Mouse (Mus musculus): ENCODE measurements around the gene Hyal3. TPM values are rescaled to one million over a fixed set of nuclear protein-coding genes. Genes with fewer than 3 reads are reported as not detected.

Gene Hyal3
- total and polyA plus RNA-seq, 3 experiments = 2.3 to 6.8 TPM; not detected in 1

DNA sequence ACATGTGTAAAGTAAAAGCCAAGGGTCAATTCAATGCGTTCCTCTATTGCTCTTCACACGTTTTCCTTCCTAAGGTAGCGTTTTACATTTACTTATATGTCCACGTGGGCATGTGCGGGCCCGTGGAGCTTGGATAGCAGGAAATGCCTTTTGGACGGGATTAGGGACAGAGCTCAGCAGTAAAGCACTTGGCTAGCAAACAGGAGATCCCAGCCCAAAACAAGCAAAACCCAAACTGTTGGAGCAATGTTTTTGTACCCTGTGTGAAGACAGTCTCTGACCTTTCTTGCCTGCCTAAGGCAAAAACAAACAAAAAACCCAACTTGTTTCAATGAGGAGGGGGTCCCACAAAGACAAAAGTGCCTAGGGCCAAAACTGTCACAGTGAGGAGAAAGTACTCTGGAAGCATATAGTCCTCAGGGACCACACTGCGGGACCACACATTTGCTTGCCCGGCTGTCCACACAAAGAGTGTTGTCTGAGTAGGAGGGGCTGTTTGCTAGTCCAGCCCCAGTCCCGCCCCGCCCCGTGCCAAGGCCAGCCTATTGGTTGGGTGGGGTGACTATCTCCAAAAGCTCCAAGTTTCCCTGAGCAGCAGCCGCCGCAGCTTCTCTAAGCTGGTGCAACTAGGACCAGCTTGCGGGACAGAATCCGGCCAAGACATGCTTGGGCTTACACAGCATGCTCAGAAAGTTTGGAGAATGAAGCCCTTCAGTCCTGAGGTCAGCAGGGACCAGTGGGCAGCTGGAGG, 4.1 kb upstream of the Hyal3 start, which contains the start of gene Hyal1 (continued):
- TF ChIP-seq ZKSCAN1 (IDR thresholded peaks at IDR 0.05; ENCODE audit: low read depth, low read length) (no peak), E2F4 (IDR thresholded peaks at IDR 0.05; ENCODE audit: borderline replicate concordance, low read depth, low read length) (no peak), MXI1 (IDR thresholded peaks at IDR 0.05; ENCODE audit: low read depth, low read length) (peak; percentile 31; the same call in 1 of the 2 replicates)

DNA sequence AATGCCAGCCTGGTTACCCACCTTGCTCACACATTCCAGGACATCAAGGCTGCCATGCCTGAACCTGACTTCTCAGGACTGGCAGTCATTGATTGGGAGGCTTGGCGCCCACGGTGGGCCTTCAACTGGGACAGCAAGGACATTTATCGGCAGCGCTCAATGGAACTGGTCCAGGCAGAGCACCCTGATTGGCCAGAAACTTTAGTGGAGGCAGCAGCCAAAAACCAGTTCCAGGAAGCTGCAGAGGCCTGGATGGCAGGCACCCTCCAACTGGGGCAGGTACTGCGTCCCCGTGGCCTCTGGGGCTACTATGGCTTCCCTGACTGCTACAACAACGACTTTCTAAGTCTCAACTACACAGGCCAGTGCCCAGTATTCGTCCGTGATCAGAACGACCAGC, 2.7 kb upstream of the Hyal3 start:
- no peak overlapping the region for H3K9ac ChIP-seq (ENCODE audit: control insufficient read depth, low read depth, low read length, poor library complexity, severe bottlenecking)
- H3K9me3 ChIP-seq (replicated peaks; ENCODE audit: insufficient read depth, low read length) = no peaks in the 10 kb centered on the region
- H3K4me1 ChIP-seq (ENCODE audit: control insufficient read depth in 1 of 2, insufficient read depth in 2 of 2, low read length in 2 of 2) = peaks cover 2 to 33% of the 10 kb centered on the region in 2 experiments; a peak in 3 of 4 replicates
- no peaks in the 10 kb centered on the region for H3K27me3 ChIP-seq (ENCODE audit: control insufficient read depth in 1 of 2, insufficient read depth in 2 of 2, low read length in 2 of 2)
- H3K36me3 ChIP-seq (ENCODE audit: control insufficient read depth in 1 of 2, insufficient read depth in 2 of 2, low read length in 2 of 2) = peaks cover 0 to 11% of the 10 kb centered on the region in 2 experiments; a peak in 2 of 4 replicates
- peaks cover 23% of the 10 kb centered on the region for H3K79me2 ChIP-seq (ENCODE audit: control insufficient read depth, insufficient read depth, low read length, poor library complexity)
- no peak overlapping the region for H3K27ac ChIP-seq (ENCODE audit: control insufficient read depth, low read depth, low read length)
- no peak overlapping the region for H3K4me3 ChIP-seq (ENCODE audit: control insufficient read depth in 1 of 2, insufficient read depth in 1 of 2, low read depth in 2 of 2, low read length in 2 of 2)
- DNase-seq (ENCODE audit: low read depth, low spot score) = no peak
- TF ChIP-seq ZC3H11A (IDR thresholded peaks at IDR 0.05; ENCODE audit: low read depth, low read length) (no peak), TCF12 (IDR thresholded peaks at IDR 0.05; ENCODE audit: low read depth, low read length) (no peak), MXI1 (IDR thresholded peaks at IDR 0.05; ENCODE audit: low read depth, low read length) (no peak), SMC3 (IDR thresholded peaks at IDR 0.05; ENCODE audit: low read depth, low read length) (no peak), ELF1 (IDR thresholded peaks at IDR 0.05; ENCODE audit: low read depth, low read length) (no peak), HCFC1 (IDR thresholded peaks at IDR 0.05; ENCODE audit: low read depth, low read length) (no peak), CHD2 (IDR thresholded peaks at IDR 0.05; ENCODE audit: low read length) (no peak), JUND (IDR thresholded peaks at IDR 0.05; ENCODE audit: low read depth, low read length) (no peak), NELFE (IDR thresholded peaks at IDR 0.05; ENCODE audit: low read depth, low read length) (no peak), MYB (IDR thresholded peaks at IDR 0.05; ENCODE audit: low read depth, low read length) (no peak), BHLHE40 (IDR thresholded peaks at IDR 0.05; ENCODE audit: borderline replicate concordance, low read depth, low read length) (no peak), RAD21 (IDR thresholded peaks at IDR 0.05; ENCODE audit: low read depth, low read length) (no peak), SIN3A (IDR thresholded peaks at IDR 0.05; ENCODE audit: low read length) (no peak), MAFK (IDR thresholded peaks at IDR 0.05; ENCODE audit: borderline replicate concordance, low read depth, low read length) (no peak), MEF2A (IDR thresholded peaks at IDR 0.05; ENCODE audit: extremely low read depth, insufficient replicate concordance, low read depth, low read length, poor library complexity, severe bottlenecking) (no peak), POLR2AphosphoS5 (IDR thresholded peaks at IDR 0.05; ENCODE audit: borderline replicate concordance, low read depth, low read length) (no peak)
